In genomic region chr5:113629248-113629647, GRCm38 (mm10) we compare ENCODE assay signal across 20 mouse cellular contexts. TPM values are rescaled to one million over a fixed set of nuclear protein-coding genes. Genes with fewer than 3 reads are reported as not detected.
DNase-seq lines count a peak whose midpoint lies in the region; ATAC-seq and TF ChIP-seq lines count a peak whose summit lies in the region.
"Had no signal": no experiment of that assay in that cellular context is flagged by ENCODE, and none has a peak within 500 bp of the region (broad histone marks: within the 10 kb centered on the region; RNA-seq: fewer than 3 reads in every experiment).

No protein-coding gene starts in this region.

- H3K9ac ChIP-seq in limb, embryonic 14.5 days (ENCODE audit: low read depth, low read length, severe bottlenecking), result no peak overlapping the region
- no peak overlapping the region for H3K9ac ChIP-seq in limb, embryonic 15.5 days
- H3K9ac ChIP-seq: embryonic facial prominence, embryonic 13.5 days; forebrain, embryonic 12.5 days; heart, embryonic 12.5 days; hindbrain, embryonic 15.5 days had no signal

- H3K27ac ChIP-seq in limb, embryonic 14.5 days (replicated peaks; ENCODE audit: low read depth, low read length), result no peak overlapping the region
- no peak overlapping the region for H3K27ac ChIP-seq in limb, embryonic 10.5 days
- peak overlapping the region; percentile 55 for H3K27ac ChIP-seq in limb, embryonic 15.5 days
- H3K27ac ChIP-seq: embryonic facial prominence, embryonic 13.5 days; forebrain, embryonic 12.5 days; hindbrain, embryonic 15.5 days had no signal

- H3K36me3 ChIP-seq in limb, embryonic 14.5 days (ENCODE audit: control insufficient read depth, insufficient read depth, low read length), result no peaks in the 10 kb centered on the region
- 0 out of 2 replicates have a peak, but pooled peaks cover 3% of the 10 kb centered on the region for H3K36me3 ChIP-seq in limb, embryonic 10.5 days
- H3K36me3 ChIP-seq in limb, embryonic 15.5 days, result no peaks in the 10 kb centered on the region
- H3K36me3 ChIP-seq: embryonic facial prominence, embryonic 13.5 days; forebrain, embryonic 12.5 days; G1E; heart, embryonic 12.5 days; hindbrain, embryonic 15.5 days had no signal

- no peak for TF ChIP-seq POLR2A in limb, embryonic 14.5 days (IDR thresholded peaks at IDR 0.05; ENCODE audit: borderline replicate concordance, extremely low read depth, insufficient read depth, insufficient read length)

- WGBS in limb, embryonic 14.5 days, result 80% methylated on average over 3 of the region's 3 CpGs
- WGBS in limb, embryonic 10.5 days, result 91% methylated on average over 3 of the region's 3 CpGs
- 59% methylated on average over 3 of the region's 3 CpGs for WGBS in limb, embryonic 15.5 days

- H3K4me1 ChIP-seq in limb, embryonic 14.5 days (ENCODE audit: control insufficient read depth, insufficient read depth, low read length), result peaks cover 40% of the 10 kb centered on the region
- H3K4me1 ChIP-seq in limb, embryonic 10.5 days, result peaks cover 85% of the 10 kb centered on the region
- peaks cover 82% of the 10 kb centered on the region for H3K4me1 ChIP-seq in limb, embryonic 15.5 days

- ATAC-seq in limb, embryonic 14.5 days (ENCODE audit: low FRiP score, low read depth), result no peak
- ATAC-seq in limb, embryonic 15.5 days (ENCODE audit: insufficient number of reproducible peaks, low FRiP score, low TSS enrichment, low read depth), result no peak
- ATAC-seq in megakaryocyte-erythroid progenitor cell, adult 5-6 weeks (replicated peaks; ENCODE audit: low FRiP score, low TSS enrichment, poor library complexity, severe bottlenecking), result no peak
- ATAC-seq: CD4-positive, CD25-positive, alpha-beta regulatory T cell, adult 4 months; forebrain, embryonic 16.5 days; inflammation-experienced regulatory T-cells, adult 6 months had no signal

- no peak overlapping the region for H3K4me3 ChIP-seq in limb, embryonic 14.5 days (replicated peaks; ENCODE audit: low read length)
- no peak overlapping the region for H3K4me3 ChIP-seq in limb, embryonic 10.5 days
- H3K4me3 ChIP-seq in limb, embryonic 15.5 days, result no peak overlapping the region
- H3K4me3 ChIP-seq: embryonic facial prominence, embryonic 13.5 days; forebrain, embryonic 12.5 days; heart, embryonic 12.5 days; hindbrain, embryonic 15.5 days had no signal

- no peaks in the 10 kb centered on the region for H3K27me3 ChIP-seq in limb, embryonic 14.5 days (ENCODE audit: control insufficient read depth, insufficient read depth, low read length)
- 0 out of 2 replicates have a peak, but pooled peaks cover 7% of the 10 kb centered on the region for H3K27me3 ChIP-seq in limb, embryonic 10.5 days (ENCODE audit: low read depth, poor library complexity, severe bottlenecking)
- H3K27me3 ChIP-seq in limb, embryonic 15.5 days, result no peaks in the 10 kb centered on the region
- H3K27me3 ChIP-seq: embryonic facial prominence, embryonic 13.5 days; forebrain, embryonic 12.5 days; hindbrain, embryonic 15.5 days had no signal

- H3K4me2 ChIP-seq in limb, embryonic 14.5 days (replicated peaks; ENCODE audit: low read depth, low read length, severe bottlenecking), result no peak overlapping the region
- no peak overlapping the region for H3K4me2 ChIP-seq in limb, embryonic 15.5 days
- H3K4me2 ChIP-seq: embryonic facial prominence, embryonic 13.5 days; forebrain, embryonic 12.5 days; heart, embryonic 12.5 days; hindbrain, embryonic 15.5 days had no signal

- peak; percentile 32 for DNase-seq in limb, embryonic 14.5 days (ENCODE audit: low spot score)
- no peak for DNase-seq in limb, embryonic 10.5 days (ENCODE audit: low spot score)
- DNase-seq in 3T3-L1 (ENCODE audit: low read depth, low spot score) (peak; percentile 83), NIH3T3 (ENCODE audit: low read depth) (peak; percentile 45)
- no peak for DNase-seq in adrenal gland, postnatal 4 days (ENCODE audit: low spot score in 2 of 2)
- DNase-seq: adrenal gland, postnatal 10 days; B cell, adult 2 months; cerebellum, adult 11-12 months; cerebellum, adult 9-10 months; gastrocnemius, postnatal 14 days had no signal

- H3K9me3 ChIP-seq in limb, embryonic 14.5 days (ENCODE audit: control insufficient read depth, low read length), result no peaks in the 10 kb centered on the region
- H3K9me3 ChIP-seq in limb, embryonic 10.5 days (replicated peaks), result no peaks in the 10 kb centered on the region
- H3K9me3 ChIP-seq in limb, embryonic 15.5 days, result no peaks in the 10 kb centered on the region
- H3K9me3 ChIP-seq: embryonic facial prominence, embryonic 13.5 days; forebrain, embryonic 12.5 days; hindbrain, embryonic 15.5 days had no signal

RNA-seq across cellular contexts. Expression of gene Cmklr1, which starts 21.0 kb away (rescaled TPM):
- polyA plus RNA-seq in limb, embryonic 14.5 days (2012; rRNA removed), result 10.7 and 17.4 TPM in 2 replicates
- polyA plus RNA-seq in limb, embryonic 14.5 days (2014; fragmentation: Nextera tagmentation; extraction: Ambion mirVana), result 7.5 and 7.8 TPM in 2 replicates
- polyA plus RNA-seq in limb, embryonic 10.5 days (2016; fragmentation: Nextera tagmentation; extraction: Ambion mirVana), result 2.3 and 3.4 TPM in 2 replicates
- 10.4 and 12.0 TPM in 2 replicates for polyA plus RNA-seq in limb, embryonic 15.5 days (2015; fragmentation: Nextera tagmentation; extraction: Ambion mirVana)
- total RNA-seq in megakaryocyte-erythroid progenitor cell, adult 5-6 weeks (2014; fragmentation: Nextera tagmentation), result 0.48 and 2.2 TPM in 2 replicates
- total RNA-seq in megakaryocyte-erythroid progenitor cell, adult 5-6 weeks (2017), result 0.23 TPM in 1 of 2 replicates, not detected in the other
- total RNA-seq in adrenal gland, postnatal 4 days (2021), result 10 to 100 TPM; 14.8 to 15.4 TPM
- polyA plus RNA-seq: CD4-positive, CD25-positive, alpha-beta regulatory T cell, adult 4 months; G1E had no signal

Comparison
In these comparisons a context has a peak if more than half of its experiments do, and no peak if none do; other contexts are left out.
1. DNase-seq: peak in limb, embryonic 14.5 days (single experiment), 3T3-L1 (single experiment) and NIH3T3 (single experiment); none in limb, embryonic 10.5 days (single experiment) and adrenal gland, postnatal 4 days (0 of 2).